Mouse (Mus musculus): ENCODE data around the gene Pam. TPM values are rescaled to one million over a fixed set of nuclear protein-coding genes. Genes with fewer than 3 reads are reported as not detected.

Gene Pam
- total and polyA plus RNA-seq, 2 experiments from 2014 or later: 46.6 to 125 TPM

- Histone ChIP-seq H3K4me3 (ENCODE audit: low read depth, low read length) (no peak overlapping the region), H3K27me3 (ENCODE audit: insufficient read depth, low read length) (no peaks in the 10 kb centered on the region), H3K9ac (replicated peaks; ENCODE audit: low read length, poor library complexity, severe bottlenecking) (no peak overlapping the region), H3K27ac (ENCODE audit: low read depth, low read length) (no peak overlapping the region), H3K4me1 (ENCODE audit: insufficient read depth, low read length) (no peaks in the 10 kb centered on the region), H3K9me3 (ENCODE audit: low read length) (no peaks in the 10 kb centered on the region), H3K36me3 (ENCODE audit: insufficient read depth, low read length) (no peaks in the 10 kb centered on the region), H3K4me2 (ENCODE audit: low read depth, low read length, poor library complexity, severe bottlenecking) (no peak overlapping the region)
- DNase-seq (ENCODE audit: low spot score) (peak; percentile 62), ATAC-seq (ENCODE audit: low FRiP score) (peak; percentile 69)
- no peak for TF ChIP-seq CTCF (IDR thresholded peaks at IDR 0.05)
- WGBS: 18% methylated on average over 9 of the region's 9 CpGs
These were observed 232.3 kb downstream of the Pam start for GRCm38 (mm10) chr1:97863140-97863539.

GRCm38 (mm10) chr1:97862734-97863133, 232.7 kb downstream of the Pam start:
- no peak for DNase-seq (ENCODE audit: low spot score)
- no peak overlapping the region for H3K4me2 ChIP-seq (ENCODE audit: low read depth, low read length, poor library complexity, severe bottlenecking)
- ATAC-seq (ENCODE audit: low FRiP score): no peak; the same call in 1 of the 2 replicates
- no peaks in the 10 kb centered on the region for H3K36me3 ChIP-seq (ENCODE audit: insufficient read depth, low read length)
- no peak overlapping the region for H3K27ac ChIP-seq (ENCODE audit: low read depth, low read length)
- no peak overlapping the region for H3K9ac ChIP-seq (replicated peaks; ENCODE audit: low read length, poor library complexity, severe bottlenecking)
- no peak overlapping the region for H3K4me3 ChIP-seq (ENCODE audit: low read depth, low read length)
- WGBS: 68% methylated on average over 5 of the region's 5 CpGs
- H3K9me3 ChIP-seq (ENCODE audit: low read length): no peaks in the 10 kb centered on the region
- no peak for TF ChIP-seq CTCF (IDR thresholded peaks at IDR 0.05)
- no peaks in the 10 kb centered on the region for H3K4me1 ChIP-seq (ENCODE audit: insufficient read depth, low read length)
- no peaks in the 10 kb centered on the region for H3K27me3 ChIP-seq (ENCODE audit: insufficient read depth, low read length)

- Histone ChIP-seq H3K4me3 (ENCODE audit: low read depth, low read length) (no peak overlapping the region), H3K27ac (ENCODE audit: low read depth, low read length) (no peak overlapping the region), H3K9ac (replicated peaks; ENCODE audit: low read length, poor library complexity, severe bottlenecking) (no peak overlapping the region), H3K4me2 (ENCODE audit: low read depth, low read length, poor library complexity, severe bottlenecking) (no peak overlapping the region), H3K9me3 (ENCODE audit: low read length) (no peaks in the 10 kb centered on the region), H3K36me3 (ENCODE audit: insufficient read depth, low read length) (no peaks in the 10 kb centered on the region), H3K27me3 (ENCODE audit: insufficient read depth, low read length) (no peaks in the 10 kb centered on the region), H3K4me1 (ENCODE audit: insufficient read depth, low read length) (no peaks in the 10 kb centered on the region)
- 53% methylated on average over 3 of the region's 3 CpGs for WGBS
- TF ChIP-seq CTCF (IDR thresholded peaks at IDR 0.05): no peak
- ATAC-seq (ENCODE audit: low FRiP score) (no peak), DNase-seq (ENCODE audit: low spot score) (no peak)
These were observed 241.2 kb downstream of the Pam start for GRCm38 (mm10) chr1:97854256-97854655.

GRCm38 (mm10) chr1:97851601-97852175, 243.8 kb downstream of the Pam start:
- TF ChIP-seq CTCF (IDR thresholded peaks at IDR 0.05): no peak
- 89% methylated on average over 13 of the region's 13 CpGs for WGBS
- Histone ChIP-seq H3K4me3 (ENCODE audit: low read depth, low read length) (no peak overlapping the region), H3K9me3 (ENCODE audit: low read length) (no peaks in the 10 kb centered on the region), H3K9ac (replicated peaks; ENCODE audit: low read length, poor library complexity, severe bottlenecking) (no peak overlapping the region), H3K4me1 (ENCODE audit: insufficient read depth, low read length) (no peaks in the 10 kb centered on the region), H3K27me3 (ENCODE audit: insufficient read depth, low read length) (no peaks in the 10 kb centered on the region), H3K4me2 (ENCODE audit: low read depth, low read length, poor library complexity, severe bottlenecking) (no peak overlapping the region), H3K27ac (ENCODE audit: low read depth, low read length) (no peak overlapping the region), H3K36me3 (ENCODE audit: insufficient read depth, low read length) (no peaks in the 10 kb centered on the region)
- DNase-seq (ENCODE audit: low spot score): peak; percentile 35
- no peak for ATAC-seq (ENCODE audit: low FRiP score)

GRCm38 (mm10) chr1:97848601-97849241, 246.7 kb downstream of the Pam start:
- 14% methylated on average over 14 of the region's 14 CpGs for WGBS
- no peak overlapping the region for H3K4me2 ChIP-seq (ENCODE audit: low read depth, low read length, poor library complexity, severe bottlenecking)

GRCm38 (mm10) chr1:97843220-97843992, 252.0 kb downstream of the Pam start:
- ATAC-seq (ENCODE audit: low FRiP score): no peak; the same call in 1 of the 2 replicates

More at GRCm38 (mm10) chr1:97848601-97849241, 246.7 kb downstream of the Pam start:
- DNase-seq (ENCODE audit: low spot score): peak; percentile 60
- H3K4me3 ChIP-seq (ENCODE audit: low read depth, low read length): no peak overlapping the region
- no peak for ATAC-seq (ENCODE audit: low FRiP score)
- H3K27ac ChIP-seq (ENCODE audit: low read depth, low read length): no peak overlapping the region
- H3K9me3 ChIP-seq (ENCODE audit: low read length): no peaks in the 10 kb centered on the region
- no peaks in the 10 kb centered on the region for H3K27me3 ChIP-seq (ENCODE audit: insufficient read depth, low read length)
- peak; percentile 6; the same call in 1 of the 2 replicates for TF ChIP-seq CTCF (IDR thresholded peaks at IDR 0.05)
- no peaks in the 10 kb centered on the region for H3K36me3 ChIP-seq (ENCODE audit: insufficient read depth, low read length)
- no peaks in the 10 kb centered on the region for H3K4me1 ChIP-seq (ENCODE audit: insufficient read depth, low read length)
- H3K9ac ChIP-seq (replicated peaks; ENCODE audit: low read length, poor library complexity, severe bottlenecking): no peak overlapping the region

More at GRCm38 (mm10) chr1:97843220-97843992, 252.0 kb downstream of the Pam start:
- H3K36me3 ChIP-seq (ENCODE audit: insufficient read depth, low read length): no peaks in the 10 kb centered on the region
- no peak overlapping the region for H3K4me3 ChIP-seq (ENCODE audit: low read depth, low read length)
- TF ChIP-seq CTCF (IDR thresholded peaks at IDR 0.05): no peak
- no peak overlapping the region for H3K27ac ChIP-seq (ENCODE audit: low read depth, low read length)
- no peaks in the 10 kb centered on the region for H3K4me1 ChIP-seq (ENCODE audit: insufficient read depth, low read length)
- no peaks in the 10 kb centered on the region for H3K27me3 ChIP-seq (ENCODE audit: insufficient read depth, low read length)
- no peak overlapping the region for H3K4me2 ChIP-seq (ENCODE audit: low read depth, low read length, poor library complexity, severe bottlenecking)
- no peak overlapping the region for H3K9ac ChIP-seq (replicated peaks; ENCODE audit: low read length, poor library complexity, severe bottlenecking)
- peak; percentile 80 for DNase-seq (ENCODE audit: low spot score)
- no peaks in the 10 kb centered on the region for H3K9me3 ChIP-seq (ENCODE audit: low read length)

Data from midbrain, postnatal 0 days (tissue).